Mouse (Mus musculus) left cerebral cortex, adult 11 months (tissue): ENCODE results near the gene Kdm5a.

Experiments used
- DNase-seq: peaks from one replicate; pipeline ENCODE4 v3.0.0; 2022; ENCODE audit warnings: low spot score

Kdm5a gene

DNA sequence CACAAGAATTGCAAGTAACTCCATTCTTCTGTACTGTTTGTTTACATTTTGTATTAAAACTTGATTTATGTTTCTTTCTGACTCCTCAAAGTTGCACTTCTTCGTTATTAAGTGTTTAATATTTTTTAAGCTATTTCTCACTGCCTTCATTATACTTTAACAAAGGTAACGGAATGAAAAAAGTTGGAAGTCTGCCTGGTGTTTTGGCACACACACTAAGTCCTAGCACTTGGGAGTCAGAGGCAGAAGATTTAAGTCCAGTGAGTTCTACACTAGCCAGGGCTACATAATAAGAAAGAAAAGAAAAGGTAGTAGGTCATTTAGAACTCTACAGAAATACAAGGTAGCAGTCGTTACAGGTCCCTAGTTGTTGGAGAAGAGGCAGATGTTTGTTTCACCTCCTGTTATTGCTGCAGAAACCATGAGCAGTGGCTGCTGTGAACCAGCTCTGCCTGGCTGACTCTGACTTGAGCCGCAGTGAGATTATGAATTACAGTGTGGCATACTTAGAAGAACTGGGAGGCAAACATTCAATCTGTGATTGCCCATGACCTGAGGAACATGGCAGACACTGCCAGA lies 78.3 kb downstream of the Kdm5a start:
- no peak for DNase-seq

DNA sequence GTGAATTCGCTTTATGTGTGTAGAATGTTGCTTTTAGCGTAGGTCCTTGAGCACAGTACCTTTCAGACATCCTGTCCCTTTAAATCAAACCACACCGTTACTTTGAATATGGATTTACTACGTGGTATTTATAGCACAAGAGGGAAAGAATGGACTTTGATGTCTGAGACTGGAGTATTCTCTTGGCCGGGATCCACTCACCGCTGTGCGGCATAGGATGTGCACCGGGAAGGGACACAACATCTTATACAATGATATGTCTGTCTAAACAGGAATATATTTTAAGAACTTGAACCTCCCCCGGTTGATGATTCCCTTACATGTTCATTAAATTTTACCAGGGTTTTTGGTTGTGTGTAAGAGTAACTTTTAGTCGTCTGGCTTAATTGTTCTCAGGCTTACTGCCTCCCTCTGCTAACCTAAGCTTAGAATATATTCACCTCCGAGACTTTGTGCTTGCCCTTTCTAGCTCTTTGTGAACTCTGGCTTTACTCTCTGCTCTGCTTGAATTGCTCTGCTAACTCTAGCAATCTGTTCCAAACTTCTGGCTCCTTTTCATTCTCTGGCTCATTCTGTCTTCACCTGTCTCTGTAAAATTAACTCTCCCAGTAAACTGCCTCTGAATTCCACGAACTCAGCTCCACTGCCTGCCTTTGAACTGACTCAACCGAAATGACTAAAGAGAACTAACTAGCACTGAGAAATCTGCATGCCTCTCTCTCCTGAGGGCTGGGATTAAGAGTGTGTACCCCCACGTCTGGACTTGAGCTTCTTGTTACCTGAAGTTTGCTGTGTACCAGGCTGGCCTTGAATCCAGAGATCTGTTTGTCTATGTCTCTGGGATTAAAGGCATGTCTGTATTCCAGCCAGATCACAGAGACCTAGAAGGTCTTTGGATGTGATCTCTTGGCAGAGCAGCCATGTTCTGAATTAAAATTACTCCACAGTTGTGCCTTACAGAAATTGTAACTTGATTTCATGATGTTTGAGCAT lies 79.7 kb downstream of the Kdm5a start:
- DNase-seq: no peak

DNA sequence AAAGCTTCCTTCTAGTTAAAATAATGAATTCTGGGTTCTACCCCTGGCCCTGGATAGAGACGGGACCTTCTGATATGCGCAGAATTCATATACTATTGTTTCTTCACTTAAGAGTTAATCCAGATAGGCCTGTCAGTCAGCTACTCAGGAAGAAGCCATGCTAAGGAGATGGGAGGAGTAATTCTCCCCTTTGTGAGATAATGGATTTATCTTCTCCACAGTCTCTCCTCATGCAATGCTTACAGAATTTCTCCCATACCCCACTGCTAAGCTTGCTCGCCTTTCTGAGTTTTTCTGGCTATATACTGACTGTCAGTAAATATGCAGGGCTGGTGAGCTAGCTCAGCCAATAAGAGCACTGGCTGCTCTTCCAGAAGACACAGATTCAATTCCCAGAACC lies 86.3 kb downstream of the Kdm5a start:
- DNase-seq: no peak

DNA sequence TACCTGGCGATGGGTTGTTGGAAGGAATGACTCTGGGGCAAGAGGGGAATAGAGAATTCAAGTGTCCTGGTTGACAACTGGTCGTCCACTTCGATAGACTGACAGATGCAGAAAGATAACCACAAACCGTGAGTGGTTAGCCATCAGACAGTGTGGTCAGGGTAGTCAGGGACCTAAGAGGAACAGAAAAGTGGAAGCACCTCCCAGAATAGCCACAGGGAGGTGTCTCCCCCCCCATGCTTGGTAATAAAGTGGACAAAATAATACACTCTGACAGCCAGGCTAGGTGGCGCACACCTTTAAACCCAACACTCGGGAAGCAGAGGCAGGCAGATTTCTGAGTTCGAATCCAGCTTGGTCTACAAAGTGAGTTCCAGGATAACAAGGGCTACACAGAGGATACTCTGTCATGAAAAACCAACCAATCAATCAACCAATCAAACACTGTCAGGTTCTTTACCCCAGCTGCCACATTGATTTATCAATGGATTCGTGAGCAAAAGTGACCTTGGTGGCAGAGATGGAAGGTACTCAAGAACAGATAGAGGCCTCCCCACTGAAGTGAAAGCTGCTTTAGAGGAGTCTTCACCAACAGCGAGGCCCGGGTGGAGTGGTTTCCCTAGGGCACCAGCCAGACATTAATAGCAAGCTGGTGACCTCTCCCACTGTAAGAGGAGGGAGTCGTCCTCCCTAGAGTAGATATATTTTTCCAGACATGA lies 88.6 kb downstream of the Kdm5a start:
- no peak for DNase-seq

DNA sequence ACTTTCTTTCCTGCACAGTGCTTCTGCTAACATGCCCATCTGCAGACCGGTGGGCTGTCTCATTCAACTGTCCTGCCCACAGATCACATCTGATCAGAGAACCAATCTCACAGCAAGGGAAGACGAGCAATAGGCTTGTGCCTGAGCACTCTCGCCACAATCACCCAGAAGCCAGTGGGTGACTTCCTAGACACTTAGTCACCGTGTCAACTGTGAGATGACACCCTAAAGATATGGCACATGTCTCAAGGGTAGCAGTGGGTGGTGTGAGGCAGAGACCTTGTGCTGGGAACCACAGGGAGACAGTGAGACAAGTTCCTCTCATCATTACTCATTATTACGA lies 89.2 kb downstream of the Kdm5a start:
- no peak for DNase-seq

DNA sequence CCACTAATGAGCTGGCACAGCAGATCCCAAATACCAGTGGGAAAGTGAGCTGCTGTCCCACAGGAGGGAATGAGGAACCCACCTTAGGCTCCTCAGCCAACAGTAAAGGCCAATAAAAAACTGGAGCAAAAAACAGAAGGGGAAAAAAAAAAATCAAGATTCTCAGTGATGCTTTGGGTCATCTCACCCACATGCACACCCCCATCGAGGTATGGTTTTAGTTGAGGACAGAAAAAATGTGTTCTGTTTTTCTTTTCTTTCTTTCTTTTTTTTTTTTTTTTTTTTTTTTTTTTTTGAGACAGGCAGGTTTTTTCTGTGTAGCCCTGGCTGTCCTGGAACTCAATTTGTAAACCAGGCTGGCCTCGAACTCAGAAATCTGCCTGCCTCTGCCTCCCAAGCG lies 89.6 kb downstream of the Kdm5a start:
- DNase-seq: no peak

DNA sequence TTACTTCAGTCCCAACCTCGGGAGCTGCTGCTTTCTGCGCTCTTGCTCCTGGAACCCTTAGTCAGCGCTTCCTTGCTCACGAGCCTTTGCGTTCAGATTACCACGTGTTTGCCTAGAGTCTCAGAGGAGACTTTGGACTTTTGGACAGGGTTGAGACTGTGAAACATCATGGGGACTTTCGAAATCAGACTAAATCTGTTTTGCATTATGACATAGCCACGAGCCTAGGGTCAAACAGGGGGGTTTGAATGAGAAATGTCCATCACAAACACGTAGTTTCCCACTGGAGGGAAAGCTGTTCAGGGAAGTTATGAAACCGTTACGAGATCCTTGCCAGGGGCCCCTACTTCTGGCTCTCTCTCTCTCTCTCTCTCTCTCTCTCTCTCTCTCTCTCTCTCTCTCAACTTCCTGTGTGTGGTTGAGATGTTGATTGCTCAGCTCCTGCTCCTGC lies 90.7 kb downstream of the Kdm5a start:
- DNase-seq: no peak

DNA sequence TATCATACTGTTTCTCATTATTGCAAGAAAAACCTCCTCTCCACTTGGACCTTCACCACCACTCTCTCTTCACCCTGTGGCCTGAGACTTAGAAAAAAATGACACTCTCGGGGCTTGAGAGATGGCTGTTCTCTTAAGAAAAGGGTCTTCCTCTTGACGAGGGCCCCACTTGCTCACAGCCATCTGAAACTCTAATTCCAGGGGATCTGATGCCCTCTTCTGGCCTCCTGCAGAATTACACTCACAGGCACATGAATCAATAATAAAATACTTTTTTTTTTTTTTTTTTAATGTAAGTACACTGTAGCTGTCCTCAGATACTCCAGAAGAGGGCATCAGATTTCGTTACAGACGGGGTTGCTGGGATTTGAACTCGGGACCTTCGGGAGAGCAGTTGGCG lies 93.2 kb downstream of the Kdm5a start:
- DNase-seq: no peak

DNA sequence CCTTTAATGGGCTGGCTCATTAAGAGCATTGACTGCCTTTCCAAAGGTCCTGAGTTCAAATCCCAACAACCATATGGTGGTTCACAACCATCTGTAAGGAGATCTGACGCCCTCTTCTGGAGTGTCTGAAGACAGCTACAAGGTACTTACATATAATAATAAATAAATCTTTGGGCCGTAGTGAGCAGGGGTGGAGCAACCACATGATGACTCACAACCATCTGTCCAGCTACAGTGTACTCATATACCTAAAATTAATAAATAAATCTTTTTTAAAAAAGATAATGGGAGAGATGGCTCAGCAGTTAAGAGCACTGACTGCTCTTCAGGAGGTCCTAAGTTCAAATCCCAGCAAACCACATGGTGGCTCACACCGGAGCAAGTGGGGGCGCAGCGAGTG lies 93.8 kb downstream of the Kdm5a start:
- DNase-seq: no peak

DNA sequence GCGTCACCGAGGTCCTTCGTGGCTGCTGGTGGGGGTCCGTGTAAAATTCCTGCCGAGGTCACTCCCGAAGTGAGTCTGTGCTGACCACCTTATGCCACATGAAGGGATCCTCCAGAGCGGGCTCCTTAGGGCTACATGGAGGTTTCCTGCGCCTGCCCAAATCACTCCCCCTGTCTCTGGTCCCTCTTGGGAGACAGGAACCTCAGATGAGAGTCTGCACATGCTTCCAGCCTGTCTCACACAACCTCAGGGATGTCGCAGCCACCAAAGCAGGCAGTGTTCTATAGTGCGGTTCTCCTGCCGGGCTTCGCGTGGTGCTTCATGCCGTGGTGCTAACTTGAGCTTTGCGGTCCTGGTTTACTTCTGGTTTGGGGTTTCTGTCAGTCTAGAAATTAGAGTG lies 97.3 kb downstream of the Kdm5a start:
- no peak for DNase-seq

DNA sequence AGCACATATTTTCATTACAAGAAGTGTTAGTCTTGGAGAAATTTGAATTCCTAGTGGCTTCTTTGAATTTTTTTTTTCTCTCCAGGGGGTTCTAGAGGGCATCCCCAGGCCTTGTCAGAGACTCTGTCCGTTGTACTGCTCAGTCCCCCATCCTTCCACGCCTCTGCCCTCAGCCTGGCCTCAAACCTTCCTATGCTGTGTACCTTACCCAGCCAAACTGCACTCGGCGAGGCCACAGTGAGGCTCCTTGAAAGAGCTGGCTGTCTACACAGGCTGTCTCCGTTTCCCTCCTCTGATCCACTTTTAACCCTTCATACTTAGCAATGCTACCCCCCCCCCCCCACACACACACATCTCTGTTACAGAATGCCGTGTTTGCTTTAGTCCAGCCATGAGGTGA lies 98.3 kb downstream of the Kdm5a start:
- DNase-seq: no peak

DNA sequence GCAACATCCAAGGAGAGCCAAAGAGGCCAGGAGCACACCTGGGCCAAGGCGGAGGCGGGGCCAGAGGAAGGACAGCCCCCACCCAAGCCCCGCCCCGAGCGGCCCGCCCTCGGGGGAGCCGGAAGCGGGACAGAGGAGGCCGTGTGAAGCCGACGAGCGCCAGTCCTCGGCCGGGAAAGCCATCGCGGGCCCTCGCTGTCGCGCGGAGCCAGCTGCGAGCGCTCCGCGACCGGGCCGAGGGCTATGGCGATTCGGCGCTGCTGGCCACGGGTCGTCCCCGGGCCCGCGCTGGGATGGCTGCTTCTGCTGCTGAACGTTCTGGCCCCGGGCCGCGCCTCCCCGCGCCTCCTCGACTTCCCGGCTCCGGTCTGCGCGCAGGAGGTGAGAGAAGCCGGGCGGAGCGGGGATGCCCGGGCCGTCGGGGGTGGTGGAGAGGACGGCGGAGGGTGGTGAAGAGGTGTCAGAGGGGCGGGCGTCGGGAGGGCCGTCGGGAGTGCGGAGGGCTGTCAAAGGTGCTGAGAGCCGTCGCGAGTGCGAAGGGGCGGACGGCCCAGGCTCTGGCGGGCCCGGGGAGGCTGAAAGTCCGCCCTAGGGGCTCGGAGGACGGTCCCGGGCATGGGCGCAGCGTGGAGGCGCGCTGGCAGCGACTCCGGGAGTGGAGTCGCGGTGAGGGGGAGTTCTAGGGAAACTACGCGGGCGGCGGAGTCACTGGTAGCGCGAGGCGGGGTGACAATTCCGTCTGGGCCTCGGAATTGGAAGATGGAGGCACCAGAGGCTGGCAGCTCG lies 99.4 kb downstream of the Kdm5a start, which contains the start of gene Il17ra:
TSS of gene Il17ra (plus strand) at position 162 of the 786 bp plus-strand sequence.
- DNase-seq: no peak

DNA sequence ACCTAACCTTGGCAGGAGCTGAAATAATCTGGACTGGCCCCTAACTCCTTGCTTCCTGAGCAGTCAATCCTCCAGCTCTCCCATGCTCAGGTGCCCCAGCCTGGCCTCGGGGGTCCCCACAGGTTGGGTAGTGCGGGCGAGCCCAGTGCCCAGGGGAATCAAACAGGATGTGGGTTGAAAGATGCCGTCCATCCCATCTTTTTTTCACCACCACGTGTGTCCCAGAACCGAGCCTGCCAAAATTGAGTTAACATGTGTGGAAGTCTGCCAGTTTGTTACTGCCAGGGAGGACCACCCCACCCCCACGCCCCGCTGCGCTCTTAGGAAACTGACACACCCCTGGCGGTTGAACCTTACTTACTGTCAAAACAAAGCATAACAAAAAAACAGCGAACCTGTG lies 100.0 kb downstream of the Kdm5a start:
- no peak for DNase-seq

DNA sequence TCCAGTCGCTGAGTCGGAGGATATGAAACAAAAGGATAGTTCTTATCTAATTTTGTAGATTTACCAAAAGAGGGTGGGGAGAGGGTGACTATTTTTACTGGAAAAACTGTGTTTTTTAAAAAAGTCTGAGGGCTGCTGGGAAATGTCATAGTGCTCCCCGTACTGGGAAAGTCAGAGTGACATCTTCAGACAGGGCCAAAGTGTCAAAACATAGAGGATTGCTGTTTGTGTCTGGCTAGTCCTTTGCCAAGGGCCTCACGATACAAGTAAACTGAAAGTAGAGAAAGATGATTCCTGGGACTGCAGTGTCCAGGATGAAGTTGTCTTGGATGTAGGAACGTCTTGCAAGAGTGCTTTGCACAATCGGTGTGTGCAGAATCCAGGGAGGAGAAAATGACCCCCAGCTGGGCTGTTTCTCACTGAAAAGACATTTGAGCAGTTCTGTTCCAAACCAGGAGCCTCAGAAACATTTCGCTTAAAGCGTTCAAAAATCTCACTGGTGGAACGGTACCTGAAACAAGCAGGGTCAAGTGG lies 100.5 kb downstream of the Kdm5a start:
- DNase-seq: no peak

DNA sequence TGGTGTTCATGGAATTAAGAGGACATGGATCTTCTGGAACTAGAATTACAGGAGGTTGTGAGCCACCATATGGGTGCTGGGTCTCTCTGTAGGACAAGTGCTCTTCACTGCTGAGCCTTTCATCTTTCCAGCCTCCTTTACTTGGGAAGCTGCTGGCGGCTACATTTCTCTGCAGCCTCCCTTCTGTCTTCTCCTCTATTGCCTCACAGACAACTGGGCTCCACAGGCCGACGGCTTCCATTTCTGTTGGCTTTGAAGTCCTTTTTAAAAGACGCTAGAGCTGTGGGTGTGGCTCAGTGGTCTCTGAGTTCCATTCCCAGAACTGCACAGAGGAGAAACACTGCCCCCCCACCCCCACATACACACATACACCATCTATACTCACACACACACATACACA lies 101.5 kb downstream of the Kdm5a start:
- DNase-seq: no peak

DNA sequence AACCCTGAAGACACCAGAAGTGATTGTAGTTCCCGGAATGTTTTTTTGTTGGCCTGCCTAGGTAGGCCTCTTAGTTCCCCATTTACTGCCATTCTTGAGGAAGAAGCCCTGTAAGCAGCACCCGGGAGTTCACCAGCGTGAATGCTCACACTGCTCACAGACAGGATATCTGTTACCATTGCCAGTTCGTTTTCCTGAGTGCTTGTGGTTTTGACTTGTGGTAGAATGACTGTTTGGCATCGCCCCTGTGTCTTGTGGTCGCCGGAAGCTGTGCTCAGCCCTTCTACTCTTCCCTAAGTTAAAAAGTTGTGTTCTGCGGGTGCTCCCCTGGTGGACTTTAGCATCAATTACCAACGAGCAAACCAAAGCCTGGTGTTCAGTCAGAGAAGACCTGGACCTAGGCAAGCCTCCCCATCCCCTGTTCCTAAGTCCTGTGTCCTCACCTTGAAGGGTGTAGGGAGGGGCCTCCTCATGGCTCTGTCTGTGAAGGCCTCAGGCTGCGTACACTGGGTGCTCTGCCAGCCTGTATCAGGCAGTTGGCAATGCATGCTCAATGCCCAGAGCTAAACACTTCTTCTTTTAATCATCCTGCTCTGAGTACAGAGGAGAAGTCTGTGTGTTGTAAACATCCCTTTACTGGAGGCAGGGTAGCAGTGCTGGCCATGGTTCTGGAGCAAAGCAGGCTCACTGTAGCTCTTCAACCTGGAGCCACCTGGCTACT lies 102.8 kb downstream of the Kdm5a start:
- no peak for DNase-seq

DNA sequence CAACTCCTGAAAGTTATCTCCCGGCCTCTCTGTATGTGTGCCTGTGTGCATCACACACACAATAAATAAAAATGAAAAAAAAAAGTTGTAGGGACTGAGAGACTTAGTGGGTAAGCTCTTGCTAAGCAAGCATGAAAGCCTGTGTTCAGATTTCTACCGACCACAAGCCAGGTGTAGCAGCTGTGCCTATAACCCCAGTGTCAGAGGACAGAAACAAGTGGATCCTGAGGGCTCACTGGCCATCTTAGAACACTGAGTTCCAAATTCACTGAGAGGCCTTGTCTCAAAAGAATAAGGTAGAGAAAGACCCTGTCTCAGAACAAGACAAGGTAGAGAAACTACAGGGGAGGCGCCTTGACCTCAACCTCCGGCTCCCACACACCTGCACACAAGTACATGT lies 104.3 kb downstream of the Kdm5a start:
- DNase-seq: no peak

DNA sequence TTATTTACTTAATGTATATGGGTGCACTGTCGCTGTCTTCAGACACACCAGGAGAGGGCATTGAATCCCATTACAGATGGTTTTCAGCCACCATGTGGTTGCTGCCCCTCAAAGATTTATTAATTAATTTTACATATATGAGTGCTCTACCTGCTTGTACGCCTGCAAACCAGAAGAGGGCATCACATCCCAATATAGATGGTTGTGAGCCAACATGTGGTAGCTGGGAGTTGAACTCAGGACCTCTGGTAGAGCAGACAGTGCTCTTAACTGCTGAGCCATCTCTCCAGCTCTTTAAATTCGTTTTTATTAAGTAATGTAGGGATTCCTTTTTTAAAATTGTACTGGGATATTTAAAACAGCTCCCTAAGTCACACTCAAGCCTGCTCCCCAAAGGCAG lies 105.3 kb downstream of the Kdm5a start:
- DNase-seq: no peak

DNA sequence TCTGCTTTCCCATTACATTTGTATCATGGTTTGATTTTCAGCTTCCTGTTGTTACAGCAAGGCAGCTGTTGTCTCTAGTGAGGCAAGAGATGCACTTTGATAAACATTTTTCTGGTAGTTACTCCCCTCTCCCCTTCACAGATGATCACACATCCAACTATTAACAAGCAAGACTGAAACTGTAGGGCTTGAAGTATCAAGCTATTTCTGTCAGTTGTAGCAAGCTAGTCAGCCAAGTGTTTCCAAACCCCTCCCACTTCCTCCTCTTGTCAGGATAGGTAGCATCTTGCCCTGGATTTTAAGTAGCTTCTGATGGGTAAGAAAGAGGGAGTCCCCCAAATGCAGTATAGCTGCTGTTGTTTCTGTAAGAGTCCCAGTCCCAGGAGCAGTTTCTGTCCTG lies 105.8 kb downstream of the Kdm5a start:
- no peak for DNase-seq

DNA sequence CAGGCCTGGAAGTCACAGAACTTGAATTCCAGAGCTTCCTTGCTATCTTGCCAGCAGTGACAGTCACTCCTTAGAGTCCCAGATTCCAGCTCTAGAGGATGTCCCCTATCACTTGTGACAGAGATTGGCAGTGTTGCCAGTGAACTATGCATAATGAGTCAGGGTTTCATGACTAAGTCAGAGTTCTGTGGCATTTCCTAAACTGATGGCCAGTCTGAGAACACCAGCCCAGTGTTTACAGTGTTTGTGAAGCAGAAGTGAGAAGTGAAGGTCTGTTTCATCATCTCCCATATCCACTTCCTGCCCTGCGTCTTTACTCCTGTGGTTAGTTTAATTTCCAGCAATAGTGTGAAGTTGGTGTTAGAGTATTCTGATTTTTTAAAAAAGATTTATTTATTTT lies 106.7 kb downstream of the Kdm5a start:
- no peak for DNase-seq

DNA sequence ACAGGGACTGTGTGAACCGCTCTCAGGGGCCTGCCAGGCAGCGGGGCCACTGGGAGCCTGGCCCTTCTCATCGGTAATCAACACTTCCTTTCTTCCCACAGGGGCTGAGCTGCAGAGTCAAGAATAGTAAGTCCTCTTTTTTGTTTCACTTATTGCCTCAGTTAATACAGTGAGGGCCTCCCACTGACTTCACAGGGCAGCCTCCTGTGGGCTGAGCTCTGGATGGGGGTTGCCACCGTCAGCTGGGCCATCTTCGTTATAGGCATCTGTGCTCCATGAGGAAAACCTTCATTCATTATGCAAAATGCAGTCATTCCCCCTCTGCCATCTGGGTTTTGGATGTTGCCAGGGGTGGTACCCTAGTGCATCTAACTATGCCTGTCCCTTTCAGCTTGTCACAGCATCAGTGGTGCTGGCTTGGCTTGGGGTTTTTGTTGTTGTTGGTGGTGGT lies 108.1 kb downstream of the Kdm5a start:
- no peak for DNase-seq
